Mouse (Mus musculus) midbrain, embryonic 16.5 days (tissue): Measurements from ENCODE around the gene Gemin7. TPM values are rescaled to one million over a fixed set of nuclear protein-coding genes. Genes with fewer than 3 reads are reported as not detected.
A peak's percentile ranks its signal among the peaks of the same experiment; 100 is the strongest.

Source experiments
- ATAC-seq: fragments of 200-750 bp; cut with Nextera tagmentation; 2 replicates; pipeline ENCODE4 v1.8.0; 2017; ENCODE audit warnings: moderate TSS enrichment
- H3K27ac ChIP-seq: fragments of 300-500 bp; sonication (generic); 2 replicates; pipeline ENCODE4 v1.5.1; 2014; ENCODE audit warnings: mild to moderate bottlenecking, low read length, mixed read lengths
- H3K27me3 ChIP-seq: fragments of 300-500 bp; sonication (generic); 2 replicates; pipeline ENCODE4 v1.6.1; 2014; ENCODE audit warnings: low read depth, low read length, mixed read lengths; ENCODE audit not compliant: control insufficient read depth, insufficient read depth
- H3K36me3 ChIP-seq: fragments of 300-500 bp; sonication (generic); 2 replicates; pipeline ENCODE4 v1.6.1; 2014; ENCODE audit warnings: mild to moderate bottlenecking, low read length, moderate library complexity, mixed read lengths; ENCODE audit not compliant: control insufficient read depth, insufficient read depth
- H3K4me1 ChIP-seq: fragments of 300-500 bp; sonication (generic); 2 replicates; pipeline ENCODE4 v1.6.1; 2014; ENCODE audit warnings: mild to moderate bottlenecking, low read length, mixed read lengths; ENCODE audit not compliant: control insufficient read depth, insufficient read depth
- H3K4me2 ChIP-seq: fragments of 300-500 bp; sonication (generic); 2 replicates; pipeline ENCODE4 v1.6.1; 2014; ENCODE audit warnings: mild to moderate bottlenecking, low read length, mixed read lengths
- H3K4me3 ChIP-seq: fragments of 300-500 bp; sonication (generic); 2 replicates; pipeline ENCODE4 v1.5.1; 2014; ENCODE audit warnings: low read depth, mild to moderate bottlenecking, low read length, moderate library complexity, mixed read lengths
- H3K9ac ChIP-seq: fragments of 300-500 bp; sonication (generic); 2 replicates; pipeline ENCODE4 v1.6.1; 2014; ENCODE audit warnings: low read depth, low read length, mixed read lengths
- H3K9me3 ChIP-seq: fragments of 300-500 bp; sonication (generic); replicated peaks from 2 replicates; pipeline ENCODE4 v1.6.1; 2014; ENCODE audit warnings: mild to moderate bottlenecking, low read length, mixed read lengths; ENCODE audit not compliant: control insufficient read depth, poor library complexity, severe bottlenecking
- WGBS: fragments of 180-500 bp; shearing (Covaris S2); extraction: QIAGEN DNeasy Blood & Tissue Kit; methylation state at CpG from one replicate; pipeline ENCODE4 v1.1.7; 2014; 5-methylcytosine and 5-hydroxymethylcytosine counted together
- polyA plus RNA-seq: library from polyadenylated mRNA; unstranded; fragments of >200 nt; fragmentation: Nextera tagmentation; extraction: Ambion mirVana; gene quantifications from 2 replicates; pipeline ENCODE4 v1.2.1, GENCODE M21; 2015

The Gemin7 gene
- polyA plus RNA-seq, 1 experiment from 2014 or later, result 145 TPM

- H3K36me3 ChIP-seq, result peaks cover 41% of the 10 kb centered on the region
Measured at GRCm38 (mm10) chr7:19580634-19581033, 3.2 kb upstream of the Gemin7 start.

DNA sequence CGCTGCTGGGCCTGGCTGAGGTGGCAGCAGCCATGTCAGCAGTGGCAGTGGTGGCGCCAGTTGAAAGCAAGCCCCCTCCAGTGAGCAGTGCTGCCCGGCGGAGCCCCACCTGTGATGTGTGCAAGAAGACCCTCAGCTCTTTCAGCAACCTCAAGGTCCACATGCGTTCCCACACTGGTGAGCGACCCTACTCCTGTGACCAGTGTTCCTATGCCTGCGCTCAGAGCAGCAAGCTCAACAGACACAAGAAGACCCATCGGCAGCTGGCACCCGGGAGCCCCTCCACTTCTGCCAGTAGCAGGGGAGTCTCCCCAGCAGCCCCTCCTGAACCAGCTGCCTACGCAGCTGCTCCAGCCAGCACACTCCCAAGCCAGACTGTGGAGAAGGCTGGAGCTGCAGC, 2.4 kb upstream of the Gemin7 start:
- no peak for ATAC-seq
- Histone ChIP-seq H3K27ac (no peak overlapping the region), H3K36me3 (peaks cover 38% of the 10 kb centered on the region), H3K4me1 (peaks cover 8% of the 10 kb centered on the region), H3K4me2 (no peak overlapping the region), H3K27me3 (peaks cover 42% of the 10 kb centered on the region), H3K4me3 (no peak overlapping the region), H3K9me3 (no peaks in the 10 kb centered on the region), H3K9ac (no peak overlapping the region)
- WGBS, result 86% methylated on average over 10 of the region's 10 CpGs

More at GRCm38 (mm10) chr7:19580634-19581033, 3.2 kb upstream of the Gemin7 start:
- Histone ChIP-seq H3K27ac (no peak overlapping the region), H3K27me3 (peaks cover 38% of the 10 kb centered on the region), H3K4me1 (peaks cover 8% of the 10 kb centered on the region), H3K9me3 (no peaks in the 10 kb centered on the region), H3K4me2 (no peak overlapping the region), H3K4me3 (no peak overlapping the region), H3K9ac (no peak overlapping the region)
- ATAC-seq, result no peak
- WGBS, result 91% methylated on average over 8 of the region's 8 CpGs

DNA sequence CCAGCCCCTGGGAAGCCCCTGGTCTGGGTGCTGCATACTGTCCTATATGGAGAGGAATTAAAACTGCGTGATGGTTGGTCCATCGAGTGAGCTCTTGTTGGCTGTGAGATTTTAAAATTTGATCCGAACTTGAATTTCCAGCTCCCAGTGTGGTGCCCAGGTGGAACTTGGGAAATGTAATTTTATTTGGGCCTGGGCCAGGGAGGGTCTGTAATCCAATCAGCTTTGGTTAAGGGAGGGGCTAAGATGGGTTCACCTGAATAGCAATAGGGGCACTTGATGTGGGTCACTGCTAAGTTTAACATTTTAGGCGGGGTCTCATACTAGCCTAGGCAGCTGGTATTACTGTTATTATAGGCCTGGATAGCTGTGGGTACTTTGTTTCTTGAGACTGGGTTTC, 1.0 kb upstream of the Gemin7 start:
- H3K36me3 ChIP-seq, result peaks cover 25% of the 10 kb centered on the region
- WGBS, result 61% methylated on average over 4 of the region's 4 CpGs
- H3K27ac ChIP-seq, result no peak overlapping the region
- no peak overlapping the region for H3K9ac ChIP-seq
- H3K4me2 ChIP-seq, result no peak overlapping the region
- peaks cover 8% of the 10 kb centered on the region for H3K4me1 ChIP-seq
- no peak overlapping the region for H3K4me3 ChIP-seq
- H3K27me3 ChIP-seq, result peaks cover 42% of the 10 kb centered on the region
- H3K9me3 ChIP-seq, result no peaks in the 10 kb centered on the region
- no peak for ATAC-seq

DNA sequence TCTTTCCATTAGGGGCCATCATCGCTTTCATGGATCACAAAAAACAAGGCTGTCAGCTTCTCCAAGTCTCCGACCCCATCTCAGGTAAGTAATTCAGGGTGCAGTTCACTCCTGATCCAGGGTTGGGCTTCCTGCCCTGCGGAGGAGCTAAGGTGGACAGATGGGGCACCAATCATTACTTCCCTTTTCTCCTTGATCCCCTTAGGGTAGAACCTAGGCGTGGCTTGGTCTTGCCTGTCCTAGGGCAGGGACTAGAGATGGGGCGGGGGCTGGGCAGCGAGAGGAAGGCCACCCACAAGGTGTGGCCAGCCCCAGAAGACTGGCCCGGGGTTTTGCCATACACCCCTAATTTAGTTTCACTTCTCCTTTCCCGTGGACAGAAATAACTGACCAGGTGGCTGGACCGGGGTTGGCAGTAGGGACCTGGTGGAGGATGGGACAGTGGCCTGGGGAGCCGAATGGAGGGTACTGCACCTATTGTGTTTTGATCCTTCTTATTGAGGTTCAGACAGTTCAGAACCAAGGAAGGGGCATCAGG, 551 bp upstream of the Gemin7 start:
- Histone ChIP-seq H3K27me3 (peaks cover 42% of the 10 kb centered on the region), H3K36me3 (peaks cover 21% of the 10 kb centered on the region), H3K4me2 (peak overlapping the region; percentile 63; the same call in 1 of the 2 replicates), H3K4me1 (peaks cover 8% of the 10 kb centered on the region), H3K4me3 (peak overlapping the region; percentile 34; the same call in 1 of the 2 replicates), H3K27ac (no peak overlapping the region), H3K9ac (no peak overlapping the region), H3K9me3 (no peaks in the 10 kb centered on the region)
- no peak for ATAC-seq
- 20% methylated on average over 10 of the region's 10 CpGs for WGBS

DNA sequence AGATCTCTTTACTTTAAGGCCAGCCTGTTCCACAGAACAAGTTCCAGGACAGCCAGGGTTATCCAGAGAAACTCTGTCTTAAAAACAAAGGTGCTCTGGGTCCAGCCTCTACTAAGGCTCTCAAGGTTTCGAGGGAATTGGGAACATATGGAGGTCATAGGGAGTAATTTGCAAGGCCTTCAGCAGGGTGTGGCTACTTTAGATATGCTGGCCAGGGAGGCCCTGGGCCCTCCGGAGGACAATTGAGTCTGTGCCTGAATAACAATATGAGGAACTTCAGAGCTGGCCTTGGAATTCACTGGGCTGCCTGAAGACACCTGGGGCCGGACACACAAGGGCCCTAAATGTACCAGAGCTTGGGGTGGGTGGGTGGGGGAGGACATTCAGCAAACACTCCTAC, 1.8 kb downstream of the Gemin7 start:
- H3K4me1 ChIP-seq, result peaks cover 22% of the 10 kb centered on the region
- WGBS, result 67% methylated on average over 3 of the region's 3 CpGs
- no peak overlapping the region for H3K4me3 ChIP-seq
- peaks cover 42% of the 10 kb centered on the region for H3K27me3 ChIP-seq
- no peak overlapping the region for H3K9ac ChIP-seq
- H3K27ac ChIP-seq, result no peak overlapping the region
- H3K4me2 ChIP-seq, result no peak overlapping the region
- H3K9me3 ChIP-seq, result no peaks in the 10 kb centered on the region
- peaks cover 3% of the 10 kb centered on the region for H3K36me3 ChIP-seq
- ATAC-seq, result no peak

- peaks cover 22% of the 10 kb centered on the region for H3K4me1 ChIP-seq
- peak overlapping the region; percentile 84 for H3K9ac ChIP-seq
- H3K36me3 ChIP-seq, result peaks cover 7% of the 10 kb centered on the region; the same call in 1 of the 2 replicates
- H3K9me3 ChIP-seq, result no peaks in the 10 kb centered on the region
- peak overlapping the region; percentile 62 for H3K27ac ChIP-seq
- 29% methylated on average over 16 of the region's 16 CpGs for WGBS
- peak overlapping the region; percentile 87 for H3K4me2 ChIP-seq
- H3K27me3 ChIP-seq, result peaks cover 34% of the 10 kb centered on the region
- peak; percentile 10; the same call in 1 of the 2 replicates for ATAC-seq
- H3K4me3 ChIP-seq, result peak overlapping the region; percentile 70
Measured at GRCm38 (mm10) chr7:19573776-19574140, 3.6 kb downstream of the Gemin7 start.

DNA sequence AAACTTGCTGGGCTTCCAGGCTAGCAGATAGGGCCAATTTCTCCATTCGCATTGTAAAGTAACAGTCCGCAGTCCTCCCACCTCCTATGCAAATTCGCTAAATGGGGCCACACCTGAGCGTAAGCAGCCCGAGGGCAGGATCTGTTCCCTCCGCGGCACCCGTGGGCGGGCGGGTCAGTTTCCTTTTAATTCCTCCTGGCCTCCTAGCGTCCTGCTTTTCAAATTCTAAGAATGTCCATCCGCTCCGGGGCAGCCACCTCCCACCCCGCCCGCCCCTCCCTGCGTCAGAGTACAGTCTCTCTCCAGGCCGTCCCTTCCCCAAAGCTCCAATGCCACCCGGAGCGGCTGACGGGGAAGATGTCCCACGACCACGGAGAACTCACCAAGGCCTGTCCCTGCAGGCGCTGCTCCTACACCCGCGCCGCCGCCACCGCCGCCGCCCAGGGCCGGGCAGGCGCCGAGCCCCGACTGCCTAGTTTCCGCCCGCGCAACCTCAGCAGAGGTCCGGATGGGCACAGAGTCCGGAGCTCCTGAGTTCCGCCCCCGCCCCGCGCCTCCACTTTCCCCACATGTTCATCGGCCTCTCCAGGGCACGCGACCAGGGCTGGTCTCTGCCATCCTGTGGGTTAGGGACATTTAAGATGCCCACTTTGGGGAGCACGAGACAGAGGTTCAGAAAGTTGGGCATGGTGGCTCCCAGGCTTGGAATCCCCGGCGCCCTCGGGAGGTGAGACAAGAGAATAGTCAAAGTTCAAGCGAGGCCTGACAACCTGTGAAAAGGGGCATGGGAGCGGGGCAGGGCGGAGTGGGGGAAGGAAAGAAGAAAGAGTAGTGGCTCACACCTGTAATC, 4.2 kb downstream of the Gemin7 start:
- peak; percentile 86 for ATAC-seq
- peak overlapping the region; percentile 84 for H3K9ac ChIP-seq
- peaks cover 28% of the 10 kb centered on the region for H3K27me3 ChIP-seq
- H3K4me3 ChIP-seq, result peak overlapping the region; percentile 70
- peak overlapping the region; percentile 87 for H3K4me2 ChIP-seq
- H3K36me3 ChIP-seq, result peaks cover 7% of the 10 kb centered on the region; the same call in 1 of the 2 replicates
- peaks cover 22% of the 10 kb centered on the region for H3K4me1 ChIP-seq
- H3K27ac ChIP-seq, result peak overlapping the region; percentile 62
- under 1% methylated on average over 46 of the region's 53 CpGs for WGBS
- H3K9me3 ChIP-seq, result no peaks in the 10 kb centered on the region

DNA sequence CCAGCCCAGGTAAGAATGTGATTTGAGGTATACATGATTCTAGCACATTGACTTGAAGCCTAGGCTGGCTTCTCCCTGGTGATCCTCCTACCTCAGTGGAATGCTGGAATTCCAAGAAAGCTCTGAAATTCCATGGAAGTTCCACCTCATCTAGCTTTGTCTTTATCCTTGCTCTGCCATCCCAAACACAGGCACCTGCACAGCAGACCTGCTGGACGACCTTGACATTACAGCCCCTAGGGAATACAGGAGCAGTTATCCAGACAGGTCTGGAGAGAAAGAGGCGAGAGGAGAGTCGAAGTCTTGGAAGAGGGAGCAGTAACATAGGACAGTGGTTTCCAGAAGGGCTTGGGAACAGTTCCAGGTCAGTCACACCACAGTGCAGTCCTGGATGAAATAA, 7.7 kb downstream of the Gemin7 start:
- no peaks in the 10 kb centered on the region for H3K9me3 ChIP-seq
- H3K4me1 ChIP-seq, result peaks cover 14% of the 10 kb centered on the region
- no peak overlapping the region for H3K27ac ChIP-seq
- 89% methylated on average over 3 of the region's 3 CpGs for WGBS
- H3K4me2 ChIP-seq, result no peak overlapping the region
- peaks cover 16% of the 10 kb centered on the region for H3K36me3 ChIP-seq
- ATAC-seq, result no peak
- no peak overlapping the region for H3K9ac ChIP-seq
- no peak overlapping the region for H3K4me3 ChIP-seq
- H3K27me3 ChIP-seq, result no peaks in the 10 kb centered on the region

GRCm38 (mm10) chr7:19567426-19567825, 10.0 kb downstream of the Gemin7 start:
- no peak overlapping the region for H3K4me3 ChIP-seq
- whole genome bisulfite sequencing, result 95% methylated on average over 8 of the region's 8 CpGs
- no peaks in the 10 kb centered on the region for H3K9me3 ChIP-seq
- no peak overlapping the region for H3K4me2 ChIP-seq
- no peak for ATAC-seq
- no peak overlapping the region for H3K27ac ChIP-seq
- peaks cover 19% of the 10 kb centered on the region for H3K4me1 ChIP-seq
- no peaks in the 10 kb centered on the region for H3K27me3 ChIP-seq
- H3K36me3 ChIP-seq, result peaks cover 24% of the 10 kb centered on the region
- no peak overlapping the region for H3K9ac ChIP-seq
